Mouse (Mus musculus) heart, embryonic 16.5 days (tissue): ENCODE results near the gene Tango6. TPM values are rescaled to one million over a fixed set of nuclear protein-coding genes. Genes with fewer than 3 reads are reported as not detected.

Source experiments
- ATAC-seq: fragments of 200-750 bp; cut with Nextera tagmentation; replicated peaks from 2 replicates; pipeline ENCODE4 v1.8.0; 2017; ENCODE audit warnings: moderate number of reproducible peaks; ENCODE audit not compliant: insufficient read depth, low FRiP score; ENCODE audit errors: extremely low read depth
- H3K27ac ChIP-seq: fragments of 300-500 bp; sonication (generic); 2 replicates; pipeline ENCODE4 v1.5.1; 2014; ENCODE audit warnings: mild to moderate bottlenecking, low read length, control low read depth, moderate library complexity
- H3K27me3 ChIP-seq: fragments of 300-500 bp; sonication (generic); 2 replicates; pipeline ENCODE4 v1.6.1; 2014; ENCODE audit warnings: low read length, mixed read lengths; ENCODE audit not compliant: control insufficient read depth, insufficient read depth
- H3K36me3 ChIP-seq: fragments of 300-500 bp; sonication (generic); 2 replicates; pipeline ENCODE4 v1.6.1; 2014; ENCODE audit not compliant: control insufficient read depth, insufficient read depth
- H3K4me1 ChIP-seq: fragments of 300-500 bp; sonication (generic); 2 replicates; pipeline ENCODE4 v1.6.1; 2014; ENCODE audit warnings: low read length, mixed read lengths; ENCODE audit not compliant: control insufficient read depth, insufficient read depth
- H3K4me2 ChIP-seq: fragments of 300-500 bp; sonication (generic); 2 replicates; pipeline ENCODE4 v1.6.1; 2014; ENCODE audit warnings: low read depth, mild to moderate bottlenecking, control low read depth, low read length
- H3K4me3 ChIP-seq: fragments of 300-500 bp; sonication (generic); 2 replicates; pipeline ENCODE4 v1.5.1; 2014; ENCODE audit warnings: mild to moderate bottlenecking, control low read depth, low read length
- H3K9ac ChIP-seq: fragments of 300-500 bp; sonication (generic); 2 replicates; pipeline ENCODE4 v1.6.1; 2014; ENCODE audit warnings: low read length, control low read depth
- H3K9me3 ChIP-seq: fragments of 300-500 bp; sonication (generic); replicated peaks from 2 replicates; pipeline ENCODE4 v1.6.1; 2016; ENCODE audit warnings: low read length; ENCODE audit not compliant: control insufficient read depth
- WGBS: fragments of 180-500 bp; shearing (Covaris S2); extraction: QIAGEN DNeasy Blood & Tissue Kit; methylation state at CpG from one replicate; pipeline ENCODE4 v1.1.7; 2014; 5-methylcytosine and 5-hydroxymethylcytosine counted together
- polyA plus RNA-seq: library from polyadenylated mRNA; unstranded; fragments of >200 nt; fragmentation: Nextera tagmentation; extraction: Ambion mirVana; gene quantifications from 2 replicates; pipeline ENCODE4 v1.2.1, GENCODE M21; 2015

Gene Tango6
- polyA plus RNA-seq, 1 experiment from 2014 or later: 7.6 TPM

GRCm38 (mm10) chr8:106809726-106810125 is 126.9 kb downstream of the Tango6 start:
- Histone ChIP-seq H3K9ac (no peak overlapping the region), H3K9me3 (no peaks in the 10 kb centered on the region), H3K36me3 (peaks cover 3% of the 10 kb centered on the region), H3K4me1 (peaks cover 5% of the 10 kb centered on the region; the same call in 1 of the 2 replicates), H3K27me3 (no peaks in the 10 kb centered on the region), H3K4me3 (no peak overlapping the region), H3K27ac (no peak overlapping the region), H3K4me2 (no peak overlapping the region)
- WGBS: 41% methylated on average over 9 of the region's 9 CpGs
- no peak for ATAC-seq

DNA sequence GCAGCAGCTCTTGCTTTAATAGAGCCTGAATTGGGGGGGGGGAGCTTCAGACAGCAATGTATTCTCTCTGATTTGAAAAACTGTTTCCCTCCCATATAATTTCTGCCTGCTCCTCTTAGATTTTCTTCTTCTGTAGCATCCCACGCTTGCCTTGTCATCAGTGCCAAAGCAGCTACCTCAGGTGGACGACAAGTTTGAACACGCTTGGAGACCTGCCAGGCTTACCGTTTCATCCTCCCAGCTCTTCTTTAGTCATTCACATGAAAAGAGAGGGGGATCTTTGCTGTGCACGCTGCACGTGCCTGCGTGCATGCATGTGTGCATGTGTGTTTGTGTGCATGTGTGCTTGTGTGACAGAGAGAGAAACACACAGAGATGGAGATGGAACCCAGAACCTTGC is 127.5 kb downstream of the Tango6 start:
- H3K9ac ChIP-seq: no peak overlapping the region
- no peak for ATAC-seq
- peaks cover 3% of the 10 kb centered on the region for H3K36me3 ChIP-seq
- no peak overlapping the region for H3K27ac ChIP-seq
- peaks cover 5% of the 10 kb centered on the region; the same call in 1 of the 2 replicates for H3K4me1 ChIP-seq
- no peak overlapping the region for H3K4me3 ChIP-seq
- H3K9me3 ChIP-seq: no peaks in the 10 kb centered on the region
- H3K27me3 ChIP-seq: no peaks in the 10 kb centered on the region
- 85% methylated on average over 7 of the region's 7 CpGs for WGBS
- no peak overlapping the region for H3K4me2 ChIP-seq

GRCm38 (mm10) chr8:106812560-106812959 is 129.7 kb downstream of the Tango6 start:
- H3K9me3 ChIP-seq: no peaks in the 10 kb centered on the region
- peaks cover 19% of the 10 kb centered on the region for H3K4me1 ChIP-seq
- 67% methylated on average over 4 of the region's 4 CpGs for WGBS
- no peak overlapping the region for H3K9ac ChIP-seq
- no peak overlapping the region for H3K27ac ChIP-seq
- H3K36me3 ChIP-seq: peaks cover 3% of the 10 kb centered on the region; the same call in 1 of the 2 replicates
- no peak overlapping the region for H3K4me3 ChIP-seq
- H3K27me3 ChIP-seq: no peaks in the 10 kb centered on the region
- H3K4me2 ChIP-seq: no peak overlapping the region
- ATAC-seq: no peak

DNA sequence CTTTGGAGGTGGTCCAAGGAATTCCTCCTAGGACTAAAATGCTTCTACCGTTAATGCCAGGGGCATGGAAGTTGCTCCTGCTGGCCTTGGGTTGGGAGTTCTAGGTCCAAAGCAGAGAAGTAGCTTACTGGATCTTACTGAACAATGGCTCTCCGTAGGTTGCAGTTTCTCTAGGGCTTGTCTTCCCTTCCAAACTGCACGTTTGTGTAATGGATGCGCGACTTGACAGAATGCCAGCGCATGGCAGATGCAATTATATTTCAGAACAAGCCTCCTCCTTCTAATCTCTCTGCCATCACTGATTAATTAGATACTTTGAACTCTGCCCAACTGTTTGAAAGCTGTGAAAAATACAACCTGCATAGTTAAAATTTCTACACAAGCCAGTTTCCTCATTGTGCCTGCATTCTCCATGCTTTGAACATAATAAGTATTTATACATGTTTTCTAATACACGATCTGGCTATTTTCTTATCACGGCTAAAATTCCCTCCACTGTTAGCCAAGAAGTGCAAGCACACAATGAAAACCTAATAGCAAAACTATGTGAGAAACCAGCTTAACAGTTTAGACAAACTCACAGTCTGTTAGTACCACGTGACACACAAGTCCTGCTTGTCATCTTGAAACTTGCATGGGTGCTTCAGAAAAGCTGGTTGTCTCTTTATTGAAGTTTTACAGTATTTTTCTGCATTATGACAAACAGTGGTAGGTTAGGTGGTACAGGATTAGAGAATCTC is 133.7 kb downstream of the Tango6 start:
- H3K9me3 ChIP-seq: no peaks in the 10 kb centered on the region
- H3K9ac ChIP-seq: no peak overlapping the region
- no peaks in the 10 kb centered on the region for H3K36me3 ChIP-seq
- H3K4me1 ChIP-seq: peaks cover 24% of the 10 kb centered on the region
- peak overlapping the region; percentile 17; the same call in 1 of the 2 replicates for H3K27ac ChIP-seq
- ATAC-seq: no peak
- no peak overlapping the region for H3K4me2 ChIP-seq
- no peak overlapping the region for H3K4me3 ChIP-seq
- WGBS: 62% methylated on average over 9 of the region's 9 CpGs
- no peaks in the 10 kb centered on the region for H3K27me3 ChIP-seq

GRCm38 (mm10) chr8:106817171-106817545 is 134.3 kb downstream of the Tango6 start:
- no peaks in the 10 kb centered on the region for H3K36me3 ChIP-seq
- 71% methylated on average over 4 of the region's 4 CpGs for WGBS
- no peaks in the 10 kb centered on the region for H3K27me3 ChIP-seq
- H3K4me1 ChIP-seq: peaks cover 20% of the 10 kb centered on the region
- H3K4me2 ChIP-seq: no peak overlapping the region
- no peak overlapping the region for H3K4me3 ChIP-seq
- H3K9me3 ChIP-seq: no peaks in the 10 kb centered on the region
- H3K27ac ChIP-seq: no peak overlapping the region
- no peak for ATAC-seq
- no peak overlapping the region for H3K9ac ChIP-seq

GRCm38 (mm10) chr8:106818626-106819515 is 136.0 kb downstream of the Tango6 start:
- Histone ChIP-seq H3K36me3 (no peaks in the 10 kb centered on the region), H3K4me3 (no peak overlapping the region), H3K9ac (no peak overlapping the region), H3K27ac (no peak overlapping the region; the same call in 1 of the 2 replicates), H3K9me3 (no peaks in the 10 kb centered on the region), H3K4me1 (peaks cover 19% of the 10 kb centered on the region), H3K4me2 (no peak overlapping the region), H3K27me3 (no peaks in the 10 kb centered on the region)
- 81% methylated on average over 17 of the region's 17 CpGs for WGBS
- no peak for ATAC-seq

- H3K27ac ChIP-seq: no peak overlapping the region; the same call in 1 of the 2 replicates
- no peaks in the 10 kb centered on the region for H3K9me3 ChIP-seq
- no peak overlapping the region for H3K4me3 ChIP-seq
- no peak overlapping the region for H3K4me2 ChIP-seq
- no peaks in the 10 kb centered on the region for H3K36me3 ChIP-seq
- H3K27me3 ChIP-seq: no peaks in the 10 kb centered on the region
- peaks cover 19% of the 10 kb centered on the region for H3K4me1 ChIP-seq
- H3K9ac ChIP-seq: no peak overlapping the region
- no peak for ATAC-seq
- WGBS: 74% methylated on average over 3 of the region's 3 CpGs
Observed at GRCm38 (mm10) chr8:106819581-106819980, 136.7 kb downstream of the Tango6 start.

- 67% methylated on average over 14 of the region's 14 CpGs for WGBS
- no peaks in the 10 kb centered on the region for H3K9me3 ChIP-seq
- H3K4me3 ChIP-seq: no peak overlapping the region
- H3K27me3 ChIP-seq: no peaks in the 10 kb centered on the region
- H3K4me1 ChIP-seq: peaks cover 19% of the 10 kb centered on the region
- no peak overlapping the region for H3K9ac ChIP-seq
- ATAC-seq: no peak
- H3K36me3 ChIP-seq: no peaks in the 10 kb centered on the region
- no peak overlapping the region for H3K4me2 ChIP-seq
- no peak overlapping the region for H3K27ac ChIP-seq
Observed at GRCm38 (mm10) chr8:106820553-106821515, 138.0 kb downstream of the Tango6 start.
